Mouse (Mus musculus) kidney, embryonic 15.5 days (tissue): Measurements from ENCODE around the gene Ccdc6. TPM values are rescaled to one million over a fixed set of nuclear protein-coding genes. Genes with fewer than 3 reads are reported as not detected.

ENCODE experiments used
- ATAC-seq: fragments of 200-750 bp; cut with Nextera tagmentation; replicated peaks from 2 replicates; pipeline ENCODE4 v1.8.0; 2017; ENCODE audit warnings: moderate TSS enrichment; ENCODE audit not compliant: low FRiP score
- H3K27ac ChIP-seq: fragments of 300-500 bp; sonication (generic); 2 replicates; pipeline ENCODE4 v1.5.1; 2015; ENCODE audit warnings: mild to moderate bottlenecking, inconsistent platforms
- H3K27me3 ChIP-seq: fragments of 300-500 bp; sonication (generic); 2 replicates; pipeline ENCODE4 v1.6.1; 2015; ENCODE audit warnings: inconsistent platforms
- H3K36me3 ChIP-seq: fragments of 300-500 bp; sonication (generic); 2 replicates; pipeline ENCODE4 v1.6.1; 2015; ENCODE audit warnings: inconsistent platforms
- H3K4me1 ChIP-seq: fragments of 300-500 bp; sonication (generic); 2 replicates; pipeline ENCODE4 v1.6.1; 2015; ENCODE audit warnings: inconsistent platforms
- H3K4me2 ChIP-seq: fragments of 300-500 bp; sonication (generic); 2 replicates; pipeline ENCODE4 v1.6.1; 2015; ENCODE audit warnings: moderate library complexity, mild to moderate bottlenecking, inconsistent platforms
- H3K4me3 ChIP-seq: fragments of 300-500 bp; sonication (generic); replicated peaks from 2 replicates; pipeline ENCODE4 v1.5.1; 2015; ENCODE audit warnings: mild to moderate bottlenecking, inconsistent platforms
- H3K9ac ChIP-seq: fragments of 300-500 bp; sonication (generic); 2 replicates; pipeline ENCODE4 v1.6.1; 2015; ENCODE audit warnings: mild to moderate bottlenecking, inconsistent platforms
- H3K9me3 ChIP-seq: fragments of 300-500 bp; sonication (generic); replicated peaks from 2 replicates; pipeline ENCODE4 v1.6.1; 2016; ENCODE audit warnings: inconsistent platforms
- WGBS: fragments of 180-500 bp; shearing (Covaris S2); methylation state at CpG from one replicate; pipeline ENCODE4 v1.1.7; 2015; ENCODE audit warnings: mixed read lengths; 5-methylcytosine and 5-hydroxymethylcytosine counted together
- polyA plus RNA-seq: library from polyadenylated mRNA; unstranded; fragments of >200 nt; fragmentation: Nextera tagmentation; extraction: Ambion mirVana; gene quantifications from 2 replicates; pipeline ENCODE4 v1.2.1, GENCODE M21; 2015

Ccdc6 gene
- polyA plus RNA-seq, 1 experiment from 2014 or later: 22.9 TPM

GRCm38 (mm10) chr10:70237936-70238335 lies 141.0 kb downstream of the Ccdc6 start:
- Histone ChIP-seq H3K4me3 (no peak overlapping the region), H3K4me1 (peaks cover 3% of the 10 kb centered on the region), H3K27ac (no peak overlapping the region), H3K27me3 (peaks cover 3% of the 10 kb centered on the region), H3K36me3 (no peaks in the 10 kb centered on the region), H3K9me3 (no peaks in the 10 kb centered on the region), H3K4me2 (no peak overlapping the region), H3K9ac (no peak overlapping the region)
- WGBS: 56% methylated on average over 2 of the region's 2 CpGs
- ATAC-seq: no peak

Other genes with a start within 250 kb of the Ccdc6 start
- 7.2 and 8.0 TPM in 2 replicates for gene Mrln, start 107.5 kb downstream of the Ccdc6 start, polyA plus RNA-seq
- 3.8 and 4.8 TPM in 2 replicates for gene Slc16a9, start 148.0 kb downstream of the Ccdc6 start, polyA plus RNA-seq